Mouse (Mus musculus): ENCODE results near the gene Ifnar2. TPM values are rescaled to one million over a fixed set of nuclear protein-coding genes. Genes with fewer than 3 reads are reported as not detected.

Gene Ifnar2
- total RNA-seq, 1 experiment = 20.6 TPM

DNA sequence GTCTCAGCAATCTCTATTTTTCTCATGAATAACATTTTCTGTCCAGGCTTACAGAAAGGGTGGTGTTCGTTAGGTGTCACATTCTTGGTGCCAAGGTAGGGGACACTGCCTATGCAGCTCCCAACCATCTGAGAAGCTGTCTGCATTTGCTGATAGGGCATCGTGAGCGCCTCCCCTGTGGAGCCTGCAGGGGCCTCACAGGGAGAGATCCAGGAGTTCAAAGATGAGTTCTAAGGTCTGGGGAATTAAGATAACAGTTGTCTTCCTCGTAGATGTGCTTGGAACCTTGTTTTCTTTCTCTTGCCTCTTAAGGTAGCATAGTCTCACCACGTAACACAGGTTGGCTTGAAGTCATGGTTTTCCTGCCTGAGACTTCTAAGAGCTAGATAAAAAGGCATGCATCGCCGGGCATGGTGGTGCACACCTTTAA, 69.2 kb downstream of the Ifnar2 start:
- DNase-seq (ENCODE audit: low read depth, low spot score) = no peak
- H3K9ac ChIP-seq (ENCODE audit: insufficient read depth, low read depth, low read length, poor library complexity, severe bottlenecking) = no peak overlapping the region
- no peak overlapping the region for H3K27ac ChIP-seq (ENCODE audit: insufficient read depth, low read depth, low read length, poor library complexity, severe bottlenecking)
- no peaks in the 10 kb centered on the region for H3K4me1 ChIP-seq (ENCODE audit: control insufficient read depth in 2 of 2, insufficient read depth in 2 of 2, low read length in 2 of 2, poor library complexity in 1 of 2)
- H3K9me3 ChIP-seq (ENCODE audit: control insufficient read depth, insufficient read depth, low read depth, low read length) = no peaks in the 10 kb centered on the region
- H3K4me3 ChIP-seq (ENCODE audit: insufficient read depth in 1 of 2, low read depth in 1 of 2, low read length in 2 of 2, poor library complexity in 1 of 2, severe bottlenecking in 1 of 2) = no peak overlapping the region
- TF ChIP-seq ZNF384 (IDR thresholded peaks at IDR 0.05; ENCODE audit: low read depth, low read length) (no peak), CHD2 (IDR thresholded peaks at IDR 0.05; ENCODE audit: low read depth, low read length) (no peak), ZC3H11A (IDR thresholded peaks at IDR 0.05; ENCODE audit: borderline replicate concordance, low read depth, low read length) (no peak), HCFC1 (IDR thresholded peaks at IDR 0.05; ENCODE audit: borderline replicate concordance, insufficient read depth, low read length) (no peak), MAFK (IDR thresholded peaks at IDR 0.05; ENCODE audit: insufficient read depth, low read depth, low read length) (no peak)
- no peaks in the 10 kb centered on the region for H3K36me3 ChIP-seq (ENCODE audit: control insufficient read depth, insufficient read depth, low read length, poor library complexity, severe bottlenecking)
- in situ Hi-C loops (cut with MboI; ENCODE audit: low sequenced_read_pairs in 2 of 2, unreplicated experiment in 2 of 2) = no loop called here

DNA sequence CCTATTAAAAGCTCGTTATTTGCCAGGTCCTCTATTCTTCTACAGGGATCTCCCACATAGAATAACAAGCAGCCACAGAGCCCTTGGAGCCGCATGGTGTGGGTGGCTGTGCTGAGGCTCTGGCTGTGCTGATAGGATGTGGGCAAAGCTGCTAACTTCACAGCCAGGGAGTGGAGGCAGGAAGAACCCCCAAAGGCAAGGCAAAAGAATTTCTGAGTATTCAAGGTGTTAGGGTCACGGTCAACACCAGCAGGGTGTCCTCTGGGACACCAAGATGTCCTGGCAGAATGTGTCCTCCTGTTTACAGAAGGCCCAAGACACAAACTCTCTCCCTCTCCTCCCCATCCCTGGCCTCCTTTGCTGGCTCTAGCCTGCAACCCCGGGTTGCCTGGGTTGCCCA, 69.9 kb downstream of the Ifnar2 start:
- no peaks in the 10 kb centered on the region for H3K9me3 ChIP-seq (ENCODE audit: control insufficient read depth, insufficient read depth, low read depth, low read length)
- H3K9ac ChIP-seq (ENCODE audit: insufficient read depth, low read depth, low read length, poor library complexity, severe bottlenecking) = no peak overlapping the region
- no peaks in the 10 kb centered on the region for H3K36me3 ChIP-seq (ENCODE audit: control insufficient read depth, insufficient read depth, low read length, poor library complexity, severe bottlenecking)
- no peak overlapping the region for H3K27ac ChIP-seq (ENCODE audit: insufficient read depth, low read depth, low read length, poor library complexity, severe bottlenecking)
- in situ Hi-C loops (cut with MboI; ENCODE audit: low sequenced_read_pairs in 2 of 2, unreplicated experiment in 2 of 2) = no loop called here
- no peaks in the 10 kb centered on the region for H3K4me1 ChIP-seq (ENCODE audit: control insufficient read depth in 2 of 2, insufficient read depth in 2 of 2, low read length in 2 of 2, poor library complexity in 1 of 2)
- no peak for DNase-seq (ENCODE audit: low read depth, low spot score)
- no peak for TF ChIP-seq CHD2 (IDR thresholded peaks at IDR 0.05; ENCODE audit: low read depth, low read length)
- TF ChIP-seq ZNF384 (IDR thresholded peaks at IDR 0.05; ENCODE audit: low read depth, low read length) = no peak
- TF ChIP-seq MAFK (IDR thresholded peaks at IDR 0.05; ENCODE audit: insufficient read depth, low read depth, low read length) = no peak
- no peak for TF ChIP-seq ZC3H11A (IDR thresholded peaks at IDR 0.05; ENCODE audit: borderline replicate concordance, low read depth, low read length)
- TF ChIP-seq HCFC1 (IDR thresholded peaks at IDR 0.05; ENCODE audit: borderline replicate concordance, insufficient read depth, low read length) = no peak
- no peak overlapping the region for H3K4me3 ChIP-seq (ENCODE audit: insufficient read depth in 1 of 2, low read depth in 1 of 2, low read length in 2 of 2, poor library complexity in 1 of 2, severe bottlenecking in 1 of 2)

DNA sequence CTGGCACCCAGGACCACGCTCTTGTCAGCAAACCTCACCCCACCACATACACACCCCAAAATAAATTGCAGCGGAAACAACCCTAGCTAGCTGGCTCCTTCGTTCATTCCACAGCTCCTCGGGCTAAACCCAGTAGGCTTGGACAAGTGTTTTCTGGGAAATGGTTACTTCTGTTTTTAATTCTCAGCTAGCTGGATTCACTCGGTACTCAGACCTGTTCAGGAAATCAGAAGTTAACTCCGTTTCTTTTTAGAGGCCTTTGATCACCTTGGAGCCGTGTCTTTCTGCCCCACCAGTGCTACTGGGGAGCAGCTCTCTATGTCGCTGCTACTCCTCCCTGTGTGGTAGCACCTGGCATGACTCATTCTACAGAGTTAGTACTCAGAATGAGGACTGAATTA, 70.6 kb downstream of the Ifnar2 start:
- no peak for DNase-seq (ENCODE audit: low read depth, low spot score)
- Histone ChIP-seq H3K36me3 (ENCODE audit: control insufficient read depth, insufficient read depth, low read length, poor library complexity, severe bottlenecking) (no peaks in the 10 kb centered on the region), H3K27ac (ENCODE audit: insufficient read depth, low read depth, low read length, poor library complexity, severe bottlenecking) (no peak overlapping the region), H3K4me3 (ENCODE audit: insufficient read depth in 1 of 2, low read depth in 1 of 2, low read length in 2 of 2, poor library complexity in 1 of 2, severe bottlenecking in 1 of 2) (no peak overlapping the region), H3K9ac (ENCODE audit: insufficient read depth, low read depth, low read length, poor library complexity, severe bottlenecking) (no peak overlapping the region), H3K4me1 (ENCODE audit: control insufficient read depth in 2 of 2, insufficient read depth in 2 of 2, low read length in 2 of 2, poor library complexity in 1 of 2) (no peaks in the 10 kb centered on the region), H3K9me3 (ENCODE audit: control insufficient read depth, insufficient read depth, low read depth, low read length) (no peaks in the 10 kb centered on the region)
- in situ Hi-C loops (cut with MboI; ENCODE audit: low sequenced_read_pairs in 2 of 2, unreplicated experiment in 2 of 2) = no loop called here
- TF ChIP-seq HCFC1 (IDR thresholded peaks at IDR 0.05; ENCODE audit: borderline replicate concordance, insufficient read depth, low read length) = no peak
- no peak for TF ChIP-seq MAFK (IDR thresholded peaks at IDR 0.05; ENCODE audit: insufficient read depth, low read depth, low read length)
- no peak for TF ChIP-seq CHD2 (IDR thresholded peaks at IDR 0.05; ENCODE audit: low read depth, low read length)
- TF ChIP-seq ZNF384 (IDR thresholded peaks at IDR 0.05; ENCODE audit: low read depth, low read length) = no peak
- no peak for TF ChIP-seq ZC3H11A (IDR thresholded peaks at IDR 0.05; ENCODE audit: borderline replicate concordance, low read depth, low read length)

DNA sequence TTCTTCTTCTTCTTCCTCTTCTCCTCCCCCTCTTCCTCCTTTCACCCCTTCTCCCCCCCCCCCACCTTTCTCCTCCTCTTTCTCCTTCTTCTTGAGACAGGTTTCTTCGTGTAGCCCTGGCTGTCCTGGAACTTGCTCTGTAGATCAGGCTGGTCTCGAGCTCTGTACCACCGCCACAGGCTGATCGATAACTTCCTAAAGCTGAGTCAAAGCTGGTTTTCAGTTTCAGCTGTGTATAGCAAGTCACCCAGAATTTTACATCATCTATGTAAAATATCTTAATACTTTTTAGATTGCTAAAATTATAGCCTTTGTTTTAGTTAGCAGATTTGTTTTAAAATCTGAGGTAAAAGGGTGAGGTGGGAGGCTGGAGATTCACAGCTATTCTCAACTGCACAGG, 72.3 kb downstream of the Ifnar2 start:
- no peaks in the 10 kb centered on the region for H3K36me3 ChIP-seq (ENCODE audit: control insufficient read depth, insufficient read depth, low read length, poor library complexity, severe bottlenecking)
- no peak for DNase-seq (ENCODE audit: low read depth, low spot score)
- in situ Hi-C loops (cut with MboI; ENCODE audit: low sequenced_read_pairs in 2 of 2, unreplicated experiment in 2 of 2) = no loop called here
- no peak overlapping the region for H3K4me3 ChIP-seq (ENCODE audit: insufficient read depth in 1 of 2, low read depth in 1 of 2, low read length in 2 of 2, poor library complexity in 1 of 2, severe bottlenecking in 1 of 2)
- H3K27ac ChIP-seq (ENCODE audit: insufficient read depth, low read depth, low read length, poor library complexity, severe bottlenecking) = no peak overlapping the region
- H3K9me3 ChIP-seq (ENCODE audit: control insufficient read depth, insufficient read depth, low read depth, low read length) = no peaks in the 10 kb centered on the region
- no peaks in the 10 kb centered on the region for H3K4me1 ChIP-seq (ENCODE audit: control insufficient read depth in 2 of 2, insufficient read depth in 2 of 2, low read length in 2 of 2, poor library complexity in 1 of 2)
- TF ChIP-seq MAFK (IDR thresholded peaks at IDR 0.05; ENCODE audit: insufficient read depth, low read depth, low read length) = no peak
- no peak for TF ChIP-seq ZNF384 (IDR thresholded peaks at IDR 0.05; ENCODE audit: low read depth, low read length)
- no peak for TF ChIP-seq ZC3H11A (IDR thresholded peaks at IDR 0.05; ENCODE audit: borderline replicate concordance, low read depth, low read length)
- TF ChIP-seq CHD2 (IDR thresholded peaks at IDR 0.05; ENCODE audit: low read depth, low read length) = no peak
- no peak for TF ChIP-seq HCFC1 (IDR thresholded peaks at IDR 0.05; ENCODE audit: borderline replicate concordance, insufficient read depth, low read length)
- no peak overlapping the region for H3K9ac ChIP-seq (ENCODE audit: insufficient read depth, low read depth, low read length, poor library complexity, severe bottlenecking)

DNA sequence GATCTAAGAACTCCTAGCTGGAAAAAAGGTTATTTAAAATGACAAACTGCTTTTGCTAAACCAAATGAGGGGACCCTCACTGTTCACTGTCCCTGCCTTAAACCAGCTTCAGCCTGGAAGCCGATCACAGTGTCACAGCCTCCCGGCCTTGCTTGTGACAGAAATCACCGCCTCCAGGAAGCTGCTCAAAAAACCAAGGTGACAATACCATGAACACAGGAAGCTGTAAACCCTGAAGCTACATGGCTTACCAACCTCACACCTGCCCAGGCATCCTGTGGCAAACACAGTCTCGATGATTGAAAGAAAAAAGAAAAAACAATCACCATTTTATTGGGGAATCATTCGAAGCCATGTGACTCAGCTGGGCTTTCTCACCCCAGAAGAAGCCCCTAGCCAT, 73.0 kb downstream of the Ifnar2 start:
- DNase-seq (ENCODE audit: low read depth, low spot score) = no peak
- H3K4me3 ChIP-seq (ENCODE audit: insufficient read depth in 1 of 2, low read depth in 1 of 2, low read length in 2 of 2, poor library complexity in 1 of 2, severe bottlenecking in 1 of 2) = no peak overlapping the region
- H3K9ac ChIP-seq (ENCODE audit: insufficient read depth, low read depth, low read length, poor library complexity, severe bottlenecking) = no peak overlapping the region
- no peaks in the 10 kb centered on the region for H3K36me3 ChIP-seq (ENCODE audit: control insufficient read depth, insufficient read depth, low read length, poor library complexity, severe bottlenecking)
- H3K4me1 ChIP-seq (ENCODE audit: control insufficient read depth in 2 of 2, insufficient read depth in 2 of 2, low read length in 2 of 2, poor library complexity in 1 of 2) = no peaks in the 10 kb centered on the region
- no peak overlapping the region for H3K27ac ChIP-seq (ENCODE audit: insufficient read depth, low read depth, low read length, poor library complexity, severe bottlenecking)
- TF ChIP-seq HCFC1 (IDR thresholded peaks at IDR 0.05; ENCODE audit: borderline replicate concordance, insufficient read depth, low read length) = no peak
- TF ChIP-seq MAFK (IDR thresholded peaks at IDR 0.05; ENCODE audit: insufficient read depth, low read depth, low read length) = no peak
- no peak for TF ChIP-seq CHD2 (IDR thresholded peaks at IDR 0.05; ENCODE audit: low read depth, low read length)
- no peak for TF ChIP-seq ZC3H11A (IDR thresholded peaks at IDR 0.05; ENCODE audit: borderline replicate concordance, low read depth, low read length)
- no peak for TF ChIP-seq ZNF384 (IDR thresholded peaks at IDR 0.05; ENCODE audit: low read depth, low read length)
- H3K9me3 ChIP-seq (ENCODE audit: control insufficient read depth, insufficient read depth, low read depth, low read length) = no peaks in the 10 kb centered on the region
- in situ Hi-C loops (cut with MboI; ENCODE audit: low sequenced_read_pairs in 2 of 2, unreplicated experiment in 2 of 2) = no loop called here
